Mouse (Mus musculus): ENCODE results near the gene Arhgef11. TPM values are rescaled to one million over a fixed set of nuclear protein-coding genes. Genes with fewer than 3 reads are reported as not detected.
A peak's percentile ranks its signal among the peaks of the same experiment; 100 is the strongest.

Gene Arhgef11
- polyA plus RNA-seq, 1 experiment = 39.4 TPM

DNA sequence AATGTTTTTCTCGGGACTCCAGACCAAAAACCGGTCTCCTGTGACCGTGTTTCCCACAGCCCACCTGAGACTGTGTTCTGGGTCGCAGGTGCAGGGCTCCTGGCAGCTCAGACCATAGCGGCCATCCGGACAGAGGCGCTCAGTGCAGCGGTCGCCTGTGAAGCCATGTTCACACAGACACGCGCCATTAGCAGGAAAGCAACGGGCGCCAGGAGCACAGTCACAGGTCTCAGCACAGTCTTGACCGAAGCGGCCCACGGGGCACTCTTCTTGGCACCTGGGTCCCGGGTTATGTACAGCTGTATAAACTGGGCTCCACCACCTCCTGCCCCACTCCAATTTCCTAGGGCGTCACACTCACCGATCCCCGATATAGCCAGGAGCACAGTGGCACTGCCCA is 139.1 kb downstream of the Arhgef11 start:
- DNase-seq (ENCODE audit: extremely low spot score in 1 of 2, low spot score in 1 of 2) = no peak

DNA sequence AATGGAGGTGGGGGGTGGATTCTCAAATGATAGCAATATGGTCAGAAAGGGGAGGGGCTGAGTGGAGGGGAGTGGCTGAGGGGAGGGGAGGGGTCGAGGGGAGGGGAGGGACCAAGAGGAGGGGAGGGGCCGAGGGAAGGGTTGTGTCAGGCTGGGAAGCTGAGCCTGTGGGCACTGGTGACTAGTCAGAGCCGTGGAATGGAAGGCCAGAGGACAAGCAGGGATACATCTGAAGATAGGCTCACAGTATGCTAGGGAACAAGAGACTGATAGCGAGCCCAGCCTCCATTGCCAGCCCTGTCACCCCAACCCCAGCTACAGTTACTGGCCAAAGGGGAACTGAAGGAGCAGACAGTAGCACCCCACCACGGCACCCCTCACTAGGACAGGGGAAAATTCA is 141.3 kb downstream of the Arhgef11 start:
- DNase-seq (ENCODE audit: extremely low spot score in 1 of 2, low spot score in 1 of 2) = no peak

DNA sequence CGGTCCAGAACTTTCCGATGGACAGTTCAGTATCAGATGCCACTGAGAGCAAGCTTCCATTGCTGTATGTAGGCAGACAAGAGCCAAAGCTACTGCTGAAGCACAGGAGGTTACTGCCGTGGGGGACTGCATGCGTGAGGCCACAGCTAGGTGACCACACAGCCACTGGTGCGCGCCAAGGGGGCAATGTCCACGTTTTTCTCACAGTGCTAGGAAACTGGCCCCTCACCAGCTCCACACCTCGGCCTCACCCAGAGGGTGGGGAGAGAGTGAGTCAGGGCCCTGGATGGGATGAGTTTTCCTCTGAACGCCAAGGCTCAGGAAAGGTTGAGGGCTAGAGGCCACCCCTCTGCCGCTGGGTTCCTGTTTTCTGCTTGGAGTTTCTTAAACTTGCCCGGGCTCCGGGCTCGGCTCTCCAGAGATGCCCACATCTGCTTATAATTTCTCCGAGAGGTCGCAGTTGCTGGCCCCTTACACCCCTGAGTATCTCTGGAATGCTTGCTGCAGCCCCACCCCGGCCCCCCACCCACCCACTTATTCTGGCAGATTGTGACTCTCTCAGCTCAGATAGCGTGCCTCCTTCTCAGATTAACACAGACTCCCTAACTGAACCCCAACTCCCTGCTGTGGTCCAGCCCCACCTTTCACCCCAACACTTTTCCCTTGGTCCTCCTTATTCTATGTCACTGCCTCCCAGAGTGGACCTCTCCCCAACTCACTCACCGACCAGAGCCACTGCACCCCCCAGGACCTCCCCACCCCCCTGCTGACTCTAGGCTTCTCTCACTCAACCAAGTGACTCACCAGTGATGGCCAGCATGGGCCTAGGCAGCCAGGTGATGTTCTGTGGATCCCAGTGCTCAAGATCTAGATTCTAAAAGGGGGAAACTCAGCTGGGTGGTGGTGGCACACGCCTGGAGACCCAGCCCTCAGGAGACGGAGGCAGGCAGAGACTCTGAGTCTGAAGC is 144.3 kb downstream of the Arhgef11 start:
- DNase-seq (ENCODE audit: extremely low spot score in 1 of 2, low spot score in 1 of 2) = no peak

DNA sequence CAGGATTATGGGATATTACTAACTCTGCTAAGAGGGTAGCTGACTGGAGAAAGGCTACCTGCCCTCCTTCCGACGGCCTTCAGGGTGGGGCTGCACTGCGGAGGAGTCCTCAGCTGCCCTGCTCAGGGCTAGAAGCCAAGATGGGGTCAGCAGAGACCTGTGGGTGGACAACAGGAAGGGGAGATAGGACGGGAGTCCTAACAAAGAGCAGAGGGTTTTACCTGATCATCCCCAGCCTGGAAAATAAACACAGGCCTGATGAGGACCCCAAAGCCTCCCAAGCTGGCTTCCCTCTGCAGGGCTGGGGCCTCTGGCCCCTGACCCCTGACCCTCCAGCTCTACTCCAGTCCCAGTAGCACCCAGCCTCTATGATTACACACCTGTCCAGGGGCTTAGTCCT is 145.8 kb downstream of the Arhgef11 start:
- DNase-seq (ENCODE audit: extremely low spot score in 1 of 2, low spot score in 1 of 2) = no peak

DNA sequence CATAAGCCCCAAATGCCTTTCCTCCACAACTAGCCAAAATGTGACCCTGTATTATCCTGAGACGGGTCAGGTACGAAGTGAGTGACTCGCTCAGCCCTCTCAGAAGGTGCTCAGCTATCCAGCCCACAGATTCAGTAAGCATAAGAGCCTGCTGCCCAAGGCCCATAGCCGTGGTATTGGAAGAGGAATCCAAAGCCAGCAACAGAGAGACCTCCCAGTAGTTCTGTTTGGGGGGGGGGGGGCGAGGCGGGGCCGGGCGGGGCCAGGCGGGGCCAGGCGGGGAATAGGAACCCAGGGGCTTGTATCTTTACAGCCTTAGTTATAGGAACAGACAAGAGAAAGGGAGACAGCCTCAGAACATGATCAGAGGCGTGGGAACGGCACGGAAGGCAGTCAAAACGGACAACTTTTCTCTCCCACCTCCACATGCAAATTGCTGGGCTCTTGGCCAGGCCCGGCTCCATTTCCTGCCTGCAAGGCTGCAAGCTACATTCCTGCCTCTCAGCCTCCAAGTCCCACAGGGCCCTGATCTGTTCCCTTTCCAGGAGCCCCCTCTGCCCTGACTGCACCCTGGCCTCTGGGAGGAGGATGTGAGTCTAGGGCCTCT is 146.4 kb downstream of the Arhgef11 start:
- peak; percentile 67 to 90 for DNase-seq (ENCODE audit: extremely low spot score in 1 of 2, low spot score in 1 of 2)

DNA sequence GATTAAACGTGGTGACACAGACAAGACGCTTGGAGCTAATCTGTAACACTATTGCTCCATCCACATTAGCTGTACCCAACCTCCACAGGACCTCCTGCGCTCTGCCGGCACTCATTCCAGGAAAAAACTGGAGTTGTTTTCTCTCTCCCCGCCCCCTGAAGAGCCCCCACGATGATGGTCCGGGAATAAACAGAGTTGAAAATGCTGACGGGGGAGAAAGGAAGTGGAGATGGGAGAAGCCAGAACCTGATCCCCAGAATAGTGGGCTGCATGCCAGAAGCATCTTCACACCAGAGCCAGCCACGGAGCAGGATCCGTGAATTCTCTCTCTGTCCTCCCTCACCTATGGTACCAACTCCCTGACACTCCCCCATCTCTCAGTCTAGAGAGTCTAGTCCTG is 147.1 kb downstream of the Arhgef11 start:
- peak in 1 of 2 experiments; percentile 23 for DNase-seq (ENCODE audit: extremely low spot score in 1 of 2, low spot score in 1 of 2)

DNA sequence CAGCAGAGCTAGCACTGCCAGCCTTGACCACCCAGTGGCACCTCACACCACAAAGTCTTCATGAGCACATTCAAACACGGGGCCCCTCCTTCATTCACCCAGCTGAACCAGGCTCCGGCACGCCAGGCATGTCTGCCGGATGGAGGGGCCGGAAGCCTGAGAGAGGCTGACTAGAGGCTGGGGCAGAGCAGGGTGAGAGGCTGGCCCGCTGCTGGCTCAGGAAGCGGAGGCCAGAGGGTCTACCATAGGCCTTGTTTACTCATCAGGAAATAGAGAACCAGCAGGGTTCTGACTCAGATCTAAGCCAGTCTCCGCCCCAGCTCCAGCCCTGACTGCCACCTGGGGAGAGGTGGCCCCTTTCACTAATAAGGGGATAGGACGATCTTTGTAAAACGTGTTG is 147.7 kb downstream of the Arhgef11 start:
- DNase-seq (ENCODE audit: extremely low spot score in 1 of 2, low spot score in 1 of 2) = no peak

DNA sequence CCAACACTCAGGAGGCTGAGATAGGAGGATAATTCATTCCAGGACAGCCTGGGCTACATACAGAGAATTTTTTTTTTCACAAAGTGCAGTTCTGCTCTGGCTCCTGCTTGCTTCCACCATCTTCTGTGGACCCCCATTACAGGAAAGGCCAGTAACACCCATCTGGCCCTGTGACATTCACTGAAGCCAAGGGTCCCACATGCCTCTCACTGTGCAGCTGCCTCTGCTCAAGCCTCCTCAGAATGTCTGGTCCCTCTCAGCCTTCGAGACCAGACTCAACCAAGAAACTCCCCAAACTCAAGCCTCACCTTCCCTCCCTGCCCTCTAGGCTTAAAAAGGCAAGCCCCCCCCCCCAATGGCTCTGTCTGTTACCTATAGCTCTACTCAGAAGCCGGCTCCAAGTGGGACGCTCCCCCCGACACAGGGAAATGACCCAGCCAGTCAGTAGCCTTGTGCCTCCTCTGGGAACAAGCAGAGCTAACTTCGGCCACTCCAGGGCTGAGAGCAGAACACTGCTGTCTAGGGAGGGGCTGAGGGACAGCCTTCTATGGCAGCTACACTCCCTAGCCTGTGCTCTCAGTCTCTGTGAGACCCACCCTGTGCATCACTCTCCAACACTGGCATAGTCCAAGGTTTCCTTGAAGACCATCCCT is 148.4 kb downstream of the Arhgef11 start:
- DNase-seq (ENCODE audit: extremely low spot score in 1 of 2, low spot score in 1 of 2) = no peak

DNA sequence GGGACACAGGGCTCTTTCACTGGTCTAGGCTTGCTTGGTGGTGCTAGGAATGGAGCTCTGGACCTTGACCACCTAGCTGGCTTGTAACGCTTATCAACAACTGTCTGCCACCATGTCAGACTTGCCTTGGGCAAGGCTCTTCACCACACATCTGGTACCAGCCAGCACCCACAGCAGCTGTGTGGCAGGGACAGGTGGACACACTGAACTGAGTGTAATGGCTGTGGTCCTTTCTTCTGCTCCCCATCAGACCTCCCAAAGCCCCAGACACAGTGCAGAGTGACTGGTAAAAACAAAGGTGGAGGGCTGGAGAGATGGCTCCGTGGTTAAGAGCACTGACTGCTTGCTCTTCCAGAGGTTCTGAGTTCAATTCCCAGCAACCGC is 148.9 kb downstream of the Arhgef11 start:
- DNase-seq (ENCODE audit: extremely low spot score in 1 of 2, low spot score in 1 of 2) = no peak

DNA sequence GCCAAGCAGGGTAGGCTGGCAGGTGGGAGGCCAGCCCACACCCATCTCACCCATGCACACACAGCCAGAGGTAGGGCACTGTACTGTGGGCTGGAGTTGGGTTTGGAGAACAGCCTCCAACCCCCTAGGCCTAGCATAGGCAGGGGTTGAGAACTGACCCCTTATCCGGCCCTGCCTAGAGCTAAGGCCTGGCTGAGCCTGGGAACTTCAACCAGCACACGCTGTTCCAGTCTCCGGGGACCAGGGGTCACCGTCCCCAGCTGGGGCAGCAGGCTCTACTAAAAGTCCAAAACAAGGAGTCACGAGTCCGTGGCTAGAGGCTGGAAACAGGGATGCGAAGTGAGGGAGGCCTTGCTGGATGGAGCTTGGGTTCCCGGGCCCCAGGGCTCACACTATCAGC is 150.4 kb downstream of the Arhgef11 start:
- no peak for DNase-seq (ENCODE audit: extremely low spot score in 1 of 2, low spot score in 1 of 2)

DNA sequence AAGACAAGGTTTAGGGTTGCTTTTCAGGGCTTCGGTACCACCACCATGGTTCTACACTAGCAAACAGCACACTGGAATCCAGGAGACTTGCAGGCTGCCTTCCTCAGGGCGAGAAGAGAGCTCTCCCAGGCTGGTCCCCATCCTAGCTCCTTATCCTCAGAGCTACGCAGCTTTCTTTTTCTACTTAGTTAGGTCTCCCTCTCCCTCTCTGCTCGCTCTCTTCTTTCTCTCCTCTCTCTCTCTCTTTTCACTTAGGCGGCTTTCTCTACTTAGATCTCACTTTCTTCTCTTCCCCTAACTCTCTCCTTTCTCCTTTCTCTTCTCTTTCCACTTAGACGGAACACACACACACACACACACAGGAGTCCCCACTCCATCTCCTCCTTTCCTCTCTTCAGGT is 151.1 kb downstream of the Arhgef11 start:
- DNase-seq (ENCODE audit: extremely low spot score in 1 of 2, low spot score in 1 of 2) = no peak

DNA sequence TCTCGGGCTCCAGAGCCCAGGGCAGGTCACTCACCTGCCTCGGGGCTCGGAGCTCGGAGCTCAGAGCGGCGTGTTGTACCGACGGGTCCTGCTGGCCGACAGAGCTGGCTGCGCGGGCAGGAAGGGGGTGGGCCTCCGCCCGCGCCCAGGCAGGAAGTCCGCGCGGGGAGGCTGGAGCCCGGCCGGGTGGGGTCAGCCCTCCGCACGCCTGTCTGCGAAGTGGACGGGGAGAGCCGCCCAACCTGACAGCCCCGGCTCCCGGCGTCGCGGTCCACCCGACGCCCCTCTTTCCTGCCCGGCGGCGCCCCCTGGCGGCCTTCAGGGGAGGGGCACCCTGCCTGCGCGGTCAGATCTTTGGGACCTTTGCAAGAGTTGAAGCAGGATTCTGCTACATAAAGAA is 151.5 kb downstream of the Arhgef11 start:
- peak in 1 of 2 experiments; percentile 42 for DNase-seq (ENCODE audit: extremely low spot score in 1 of 2, low spot score in 1 of 2)

DNA sequence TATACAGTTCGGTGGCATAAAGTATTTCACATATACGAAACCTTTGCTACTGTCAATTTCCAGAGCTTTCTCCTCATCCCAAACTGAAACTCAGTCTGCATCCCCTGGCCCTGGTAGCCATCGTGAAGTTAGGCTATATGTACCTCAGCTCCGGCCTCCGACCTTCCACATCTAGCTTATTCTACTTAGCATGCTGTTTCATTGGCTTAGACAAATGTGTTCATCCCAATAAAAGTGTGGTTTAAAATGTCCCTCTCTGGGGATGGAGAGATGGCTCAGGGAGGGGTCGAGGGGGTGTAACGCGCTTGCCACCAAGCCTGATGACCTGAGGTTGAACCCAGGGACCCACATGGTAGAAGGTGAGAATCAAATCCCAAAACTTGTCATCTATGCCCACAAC is 152.1 kb downstream of the Arhgef11 start:
- no peak for DNase-seq (ENCODE audit: extremely low spot score in 1 of 2, low spot score in 1 of 2)

DNA sequence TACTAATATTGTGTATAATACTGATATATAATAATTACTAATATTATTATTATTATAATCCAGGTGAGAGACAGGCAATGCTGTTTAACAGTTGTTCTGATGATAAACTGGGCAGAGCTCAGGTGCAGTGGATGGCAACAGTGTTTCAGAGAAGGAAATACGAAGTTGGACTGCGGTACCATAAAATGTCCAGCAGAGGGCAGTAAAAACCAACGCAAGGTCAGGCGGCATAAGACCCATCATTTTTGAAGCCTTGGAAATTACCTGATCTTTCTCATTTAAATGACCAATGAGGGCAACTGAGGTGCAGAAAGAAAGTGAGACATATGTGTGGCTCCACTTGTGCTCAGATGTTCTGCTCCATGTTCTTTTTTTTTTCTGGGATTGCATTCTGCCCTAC is 152.9 kb downstream of the Arhgef11 start:
- peak in 1 of 2 experiments; percentile 72 for DNase-seq (ENCODE audit: extremely low spot score in 1 of 2, low spot score in 1 of 2)

DNA sequence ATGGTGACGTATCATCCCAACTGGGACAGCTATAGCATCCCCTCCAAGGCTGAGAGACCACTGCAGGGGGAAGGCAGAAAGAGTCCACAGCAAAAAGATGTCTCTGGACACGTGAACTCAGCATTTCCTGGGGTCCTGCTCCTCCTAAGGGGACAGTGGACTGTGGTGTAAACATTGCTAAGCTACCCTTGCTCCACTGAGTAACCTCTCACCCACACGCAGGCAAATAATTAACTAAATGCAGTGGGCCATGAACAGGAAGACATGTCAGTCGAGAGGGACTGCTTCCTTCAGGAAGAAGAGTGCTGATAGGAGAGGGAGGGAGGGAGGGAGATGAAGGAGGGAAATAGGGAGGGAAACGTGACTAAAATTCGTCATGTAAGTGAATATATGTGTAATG is 153.7 kb downstream of the Arhgef11 start:
- DNase-seq (ENCODE audit: extremely low spot score in 1 of 2, low spot score in 1 of 2) = no peak

DNA sequence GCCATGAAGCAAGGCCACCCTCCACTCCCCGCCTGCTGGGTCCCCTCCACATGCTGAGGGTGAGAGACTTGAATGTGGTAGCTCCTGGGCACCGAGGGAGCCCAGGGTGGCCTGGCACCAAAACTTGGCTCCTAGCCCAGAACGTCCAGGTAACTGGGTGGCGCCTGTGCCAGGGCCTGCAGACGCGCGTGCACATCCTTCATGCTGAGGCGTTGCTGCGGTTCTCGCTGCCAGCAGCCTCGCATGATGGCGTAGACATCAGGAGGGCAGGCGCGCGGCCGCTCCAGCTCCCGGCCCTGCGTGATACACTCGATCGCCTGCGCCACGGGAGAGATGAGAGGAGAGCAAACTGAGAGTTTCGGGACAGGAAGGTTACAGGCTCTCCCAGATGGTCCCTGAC is 160.9 kb downstream of the Arhgef11 start:
- no peak for DNase-seq (ENCODE audit: extremely low spot score in 1 of 2, low spot score in 1 of 2)

DNA sequence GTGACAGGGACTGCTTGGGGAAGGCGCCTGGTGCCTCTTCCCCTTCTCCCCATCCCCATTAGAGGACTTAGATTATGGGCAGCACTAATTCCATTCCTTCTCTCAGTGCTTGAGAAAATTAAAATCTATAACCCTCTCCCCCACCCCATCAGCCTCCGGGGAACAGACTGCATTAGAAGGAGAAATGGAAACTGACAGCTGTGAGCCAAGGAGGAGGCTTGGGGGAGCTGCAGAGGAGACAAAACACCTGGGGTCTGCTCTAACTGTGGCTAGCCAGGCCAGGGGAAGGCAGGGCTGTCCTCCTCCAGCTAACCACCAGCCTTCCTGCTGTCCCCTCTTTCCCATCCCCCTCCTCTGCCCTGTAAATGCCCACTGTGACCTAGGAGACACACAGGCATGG is 161.7 kb downstream of the Arhgef11 start:
- DNase-seq (ENCODE audit: extremely low spot score in 1 of 2, low spot score in 1 of 2) = no peak

DNA sequence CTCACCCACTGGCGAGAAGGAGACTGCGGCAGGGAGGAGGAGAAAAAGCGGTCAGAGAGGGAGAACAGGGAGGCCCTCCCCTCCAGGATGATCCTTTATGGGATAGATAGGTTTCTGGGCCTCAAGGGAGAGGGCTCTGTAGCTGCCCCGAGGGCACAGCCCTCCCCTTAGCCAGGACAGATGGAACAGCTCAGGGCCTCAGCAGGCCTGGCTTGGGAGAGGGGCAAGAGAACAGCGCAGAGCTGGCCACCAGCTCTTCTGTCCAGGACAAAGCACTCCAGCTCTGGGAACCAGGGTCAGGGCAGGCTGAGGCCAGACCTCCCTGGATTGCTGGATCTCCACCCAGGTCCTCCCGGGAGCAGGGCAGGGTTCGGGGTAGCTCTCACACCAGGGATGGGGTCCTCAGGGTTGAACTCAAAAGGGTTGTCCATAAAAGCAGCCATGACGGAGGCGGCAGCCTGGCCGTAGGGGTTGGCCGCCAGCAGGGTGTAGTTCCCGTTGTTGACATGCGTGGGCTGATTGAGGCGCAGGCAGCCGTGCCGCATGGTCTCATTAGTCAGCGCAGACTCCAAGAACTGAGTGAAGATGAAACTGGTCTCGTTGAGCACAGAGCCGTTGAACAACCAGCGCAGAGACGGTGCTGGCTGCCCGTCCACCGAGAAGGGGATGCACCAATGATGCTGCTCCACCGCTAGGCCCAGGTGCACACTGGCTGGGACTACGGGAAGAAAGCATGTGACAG is 166.1 kb downstream of the Arhgef11 start:
- no peak for DNase-seq (ENCODE audit: extremely low spot score in 1 of 2, low spot score in 1 of 2)

DNA sequence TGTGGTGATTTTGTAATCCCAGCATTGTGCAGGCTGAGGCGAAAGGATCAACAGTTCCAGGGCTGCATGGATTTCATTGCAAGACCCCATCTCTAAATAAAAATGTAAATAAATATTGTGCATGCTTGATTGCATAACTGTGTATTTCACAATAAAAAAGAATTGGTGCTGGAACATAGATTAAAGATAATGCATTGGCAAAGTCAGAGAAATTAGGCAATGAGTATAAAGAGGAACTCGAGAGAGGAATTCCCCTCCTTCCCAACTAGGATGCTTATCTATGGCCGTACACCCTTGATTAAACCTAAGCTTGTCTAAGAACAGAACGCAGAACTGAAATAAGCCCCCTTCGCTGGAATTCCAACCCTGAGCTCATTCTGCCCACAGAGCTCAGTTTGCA is 167.8 kb downstream of the Arhgef11 start:
- DNase-seq (ENCODE audit: extremely low spot score in 1 of 2, low spot score in 1 of 2) = no peak

DNA sequence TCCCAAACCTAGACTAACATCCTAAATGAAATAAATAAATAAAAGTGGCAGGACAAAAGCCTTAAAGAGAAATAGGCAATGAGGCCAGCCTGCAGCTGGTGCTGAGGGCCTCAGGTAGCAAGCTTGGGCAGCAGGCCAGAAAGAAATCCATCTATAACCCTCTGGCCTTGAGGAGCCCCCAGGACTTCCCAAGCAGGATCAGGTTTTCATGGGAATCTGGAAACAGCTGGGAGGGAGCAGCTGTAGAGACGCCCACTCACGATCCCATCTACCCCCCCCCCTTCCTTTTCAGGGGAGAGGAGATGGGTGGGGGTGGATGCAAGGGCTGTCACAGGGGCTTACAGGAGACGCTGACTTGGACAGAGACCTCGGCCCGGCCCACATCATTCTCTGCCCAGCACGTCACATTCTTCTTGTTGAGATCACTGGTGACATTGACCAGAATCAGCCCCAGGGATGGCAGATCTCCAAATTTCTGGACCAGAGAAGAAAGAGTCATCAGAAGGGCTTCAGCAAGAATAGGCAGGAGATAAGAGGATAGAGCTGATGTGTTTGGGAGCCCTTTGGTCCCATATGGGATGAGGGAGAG is 168.4 kb downstream of the Arhgef11 start:
- no peak for DNase-seq (ENCODE audit: extremely low spot score in 1 of 2, low spot score in 1 of 2)

All from frontal cortex, adult 2 months (tissue).